Mouse (Mus musculus): ENCODE measurements at regions not wholly inside any gene's neighbourhood (a gene's known extent, or its start where the extent isn't known, plus 50 kb on each side); places are given as distances from the start of the nearest gene placed in this dataset.

- no peak for TF ChIP-seq CTCF (IDR thresholded peaks at IDR 0.05; ENCODE audit: borderline replicate concordance, insufficient read depth, low read depth, low read length)
- TF ChIP-seq POLR2A (IDR thresholded peaks at IDR 0.05; ENCODE audit: borderline replicate concordance, insufficient read depth, low read length): no peak
Measured at GRCm38 (mm10) chr15:13303456-13303855, 130.0 kb upstream of the Cdh6 start.

All from cerebellum, adult 2 months (tissue).